Mouse (Mus musculus) megakaryocyte progenitor cell, adult 5-6 weeks (primary cell): ENCODE data around the gene Caln1. TPM values are rescaled to one million over a fixed set of nuclear protein-coding genes. Genes with fewer than 3 reads are reported as not detected.

Experiments
- ATAC-seq: replicated peaks from 2 replicates; pipeline ENCODE4 v1.8.0; 2016; ENCODE audit warnings: mild to moderate bottlenecking, moderate TSS enrichment, inconsistent platforms; ENCODE audit not compliant: poor library complexity
- total RNA-seq, 2 experiments: library from RNA; stranded (forward) in 1 of 2; stranded (reverse) in 1 of 2; fragments of 157-497, 149-512 nt in 1 of 2; fragments of 200-1000 nt in 1 of 2; gene quantifications; 2 replicates each; pipeline versions ENCODE4 v1.2.3 to v1.2.4; 2015 to 2017

The Caln1 gene
- total RNA-seq, 2 experiments from 2014 or later = not detected

GRCm38 (mm10) chr5:130685911-130686658 is 316.8 kb downstream of the Caln1 start:
- ATAC-seq = no peak

GRCm38 (mm10) chr5:130688385-130689138 is 319.3 kb downstream of the Caln1 start:
- ATAC-seq = peak; percentile 82

GRCm38 (mm10) chr5:130691349-130691748 is 322.1 kb downstream of the Caln1 start:
- no peak for ATAC-seq

GRCm38 (mm10) chr5:130699476-130699875 is 330.2 kb downstream of the Caln1 start:
- no peak for ATAC-seq

- no peak for ATAC-seq
These were observed 332.5 kb downstream of the Caln1 start for GRCm38 (mm10) chr5:130701777-130702176.

DNA sequence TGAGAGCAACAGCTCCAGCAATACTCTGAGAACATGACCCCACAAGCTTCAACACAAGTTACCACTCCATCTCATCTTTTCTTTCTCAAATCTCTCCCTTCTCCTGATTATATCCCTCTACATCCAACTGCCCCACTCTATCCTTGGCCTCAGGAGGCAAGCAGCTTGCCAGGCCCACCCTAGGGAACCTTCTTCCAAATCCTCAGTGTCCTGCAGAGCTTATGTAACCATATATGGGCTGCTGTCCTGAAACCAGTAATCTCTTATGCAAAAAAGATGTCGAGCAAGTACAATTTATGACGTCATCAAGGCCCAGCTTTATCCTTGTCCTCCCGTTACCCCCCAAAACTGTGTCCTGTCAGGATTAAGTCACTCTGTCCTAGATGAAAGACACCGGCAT is 333.1 kb downstream of the Caln1 start:
- no peak for ATAC-seq

DNA sequence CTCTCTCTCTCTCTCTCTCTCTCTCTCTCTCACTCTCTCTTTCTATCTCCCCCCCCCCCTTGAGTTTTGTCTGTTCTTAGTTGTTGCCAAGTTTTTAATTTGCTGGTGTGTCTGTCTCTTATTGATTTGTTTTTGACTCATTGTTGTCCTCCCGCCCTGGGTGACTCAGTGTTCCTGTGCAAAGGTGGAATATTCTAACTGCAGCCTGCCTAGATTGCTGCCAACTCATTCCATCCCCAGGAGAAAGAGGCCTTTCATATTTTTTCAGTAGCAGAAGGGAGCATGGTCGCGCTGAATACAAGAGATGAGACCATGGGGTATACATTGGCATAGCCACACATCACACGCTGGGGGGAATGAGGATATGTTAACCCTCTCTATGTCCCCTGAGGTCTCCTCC is 335.6 kb downstream of the Caln1 start:
- no peak for ATAC-seq

DNA sequence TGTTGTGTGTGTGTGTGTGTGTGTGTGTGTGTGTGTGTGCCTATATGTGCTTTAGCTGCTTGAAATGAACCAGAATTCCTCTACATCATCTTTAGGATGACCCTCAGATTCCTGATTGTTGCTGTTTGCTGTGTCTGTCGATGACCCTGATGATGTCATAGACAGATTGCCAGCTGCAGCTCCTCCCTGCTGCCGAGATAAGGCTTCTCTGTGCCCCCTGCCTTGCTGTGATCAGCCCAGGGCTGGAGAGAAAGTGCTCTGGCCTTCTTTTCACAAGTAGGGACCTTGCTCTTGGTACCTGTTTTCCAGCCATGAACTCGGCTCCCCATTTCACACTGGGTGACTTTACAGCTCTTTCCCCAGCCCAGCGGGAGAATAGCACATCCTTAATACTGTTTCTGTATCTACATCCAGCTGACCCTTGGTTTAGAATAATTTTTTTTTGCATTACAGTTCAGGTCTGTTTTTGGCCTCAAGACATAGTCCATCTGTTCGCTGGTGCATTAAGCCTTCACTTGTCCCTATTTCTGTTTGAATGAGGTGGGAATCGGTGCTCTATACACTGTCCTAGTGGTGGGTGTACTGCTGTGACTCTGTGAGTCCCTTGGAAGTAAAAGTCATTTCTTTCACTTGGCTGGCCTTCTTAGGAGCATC is 337.1 kb downstream of the Caln1 start:
- no peak for ATAC-seq

DNA sequence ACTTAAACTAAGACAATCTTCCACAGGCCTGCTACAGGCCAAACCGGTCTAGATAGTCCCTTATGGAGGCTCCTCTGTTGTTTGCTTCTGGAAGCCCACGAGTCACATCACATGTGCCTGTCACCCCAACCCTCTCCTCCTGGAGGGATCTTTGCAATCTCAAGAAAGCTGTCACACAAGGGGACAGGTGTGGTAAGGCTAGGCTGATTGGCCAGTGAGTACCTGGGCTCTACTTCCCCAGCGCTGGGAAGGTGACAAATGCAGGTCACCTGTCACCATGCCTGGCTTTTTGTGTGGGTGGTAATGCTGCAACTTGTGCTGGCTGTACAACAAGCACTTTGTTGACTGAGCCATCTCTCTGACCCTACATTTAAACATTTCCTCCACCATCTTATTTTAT is 338.5 kb downstream of the Caln1 start:
- no peak for ATAC-seq

DNA sequence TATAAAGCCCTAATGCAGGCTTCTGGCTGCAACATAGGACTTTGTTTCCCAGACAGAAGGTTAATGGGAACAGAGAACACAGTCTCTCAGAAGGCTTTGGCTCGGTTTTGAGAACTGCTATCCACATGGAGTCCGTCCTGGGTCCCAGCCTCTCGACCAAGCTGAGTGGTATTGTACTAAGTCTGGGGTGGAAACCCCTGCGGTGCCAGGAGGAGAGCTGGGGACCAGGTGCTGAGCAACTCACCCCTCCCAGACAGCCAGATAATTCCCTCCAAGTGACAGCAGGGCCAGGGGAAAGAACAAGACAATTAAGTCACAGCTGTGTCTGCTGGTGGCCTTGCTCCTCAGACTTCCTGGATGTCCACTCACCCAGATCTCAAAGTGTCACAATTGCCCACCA is 339.4 kb downstream of the Caln1 start:
- ATAC-seq = no peak

- no peak for ATAC-seq
These were observed 342.4 kb downstream of the Caln1 start for GRCm38 (mm10) chr5:130711643-130712042.

- no peak for ATAC-seq
These were observed 343.0 kb downstream of the Caln1 start for GRCm38 (mm10) chr5:130712281-130712680.

DNA sequence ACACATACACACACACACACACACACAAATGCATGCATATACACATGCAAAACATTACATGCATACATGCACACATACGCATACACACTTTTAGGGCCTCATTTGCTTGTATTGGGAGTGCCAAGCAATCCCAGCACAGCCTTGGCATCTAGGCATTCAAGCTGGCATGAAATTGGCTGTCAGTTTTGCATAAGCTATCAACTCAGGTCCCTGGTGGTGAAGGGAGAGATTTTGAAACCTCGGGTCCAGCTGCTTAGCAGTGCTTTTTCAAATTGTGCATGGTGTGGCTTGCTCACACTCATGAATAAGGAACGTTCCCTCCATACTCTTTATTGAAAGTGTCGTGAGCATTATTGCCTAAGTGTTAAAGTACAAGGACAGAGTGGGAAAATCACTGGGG is 345.9 kb downstream of the Caln1 start:
- ATAC-seq = no peak

GRCm38 (mm10) chr5:130718385-130718784 is 349.1 kb downstream of the Caln1 start:
- peak; percentile 73 for ATAC-seq

DNA sequence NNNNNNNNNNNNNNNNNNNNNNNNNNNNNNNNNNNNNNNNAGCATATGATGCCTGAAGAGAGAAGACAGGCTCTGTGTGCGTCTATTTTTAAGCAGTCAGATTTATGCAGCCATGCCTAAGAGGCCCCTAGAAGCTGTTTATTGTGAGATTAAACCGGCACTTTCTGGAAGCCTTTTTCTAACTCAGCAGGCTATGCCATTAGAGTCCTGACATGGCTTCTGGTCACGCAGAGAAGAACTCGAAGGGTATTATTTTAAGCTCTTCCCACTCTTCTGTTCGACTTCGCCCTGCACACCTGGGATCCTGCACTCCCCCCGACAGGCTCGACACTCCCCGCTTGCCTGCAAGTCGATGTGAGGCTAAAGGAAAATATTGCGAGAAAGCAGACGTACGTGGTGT is 372.9 kb downstream of the Caln1 start:
- no peak for ATAC-seq

GRCm38 (mm10) chr5:130757517-130757916 is 388.3 kb downstream of the Caln1 start:
- no peak for ATAC-seq

- no peak for ATAC-seq
These were observed 396.5 kb downstream of the Caln1 start for GRCm38 (mm10) chr5:130765784-130766183.

GRCm38 (mm10) chr5:130771061-130771741 is 401.9 kb downstream of the Caln1 start:
- ATAC-seq = no peak

GRCm38 (mm10) chr5:130772491-130772890 is 403.2 kb downstream of the Caln1 start:
- ATAC-seq = no peak

- ATAC-seq = no peak
These were observed 405.7 kb downstream of the Caln1 start for GRCm38 (mm10) chr5:130774946-130775345.

DNA sequence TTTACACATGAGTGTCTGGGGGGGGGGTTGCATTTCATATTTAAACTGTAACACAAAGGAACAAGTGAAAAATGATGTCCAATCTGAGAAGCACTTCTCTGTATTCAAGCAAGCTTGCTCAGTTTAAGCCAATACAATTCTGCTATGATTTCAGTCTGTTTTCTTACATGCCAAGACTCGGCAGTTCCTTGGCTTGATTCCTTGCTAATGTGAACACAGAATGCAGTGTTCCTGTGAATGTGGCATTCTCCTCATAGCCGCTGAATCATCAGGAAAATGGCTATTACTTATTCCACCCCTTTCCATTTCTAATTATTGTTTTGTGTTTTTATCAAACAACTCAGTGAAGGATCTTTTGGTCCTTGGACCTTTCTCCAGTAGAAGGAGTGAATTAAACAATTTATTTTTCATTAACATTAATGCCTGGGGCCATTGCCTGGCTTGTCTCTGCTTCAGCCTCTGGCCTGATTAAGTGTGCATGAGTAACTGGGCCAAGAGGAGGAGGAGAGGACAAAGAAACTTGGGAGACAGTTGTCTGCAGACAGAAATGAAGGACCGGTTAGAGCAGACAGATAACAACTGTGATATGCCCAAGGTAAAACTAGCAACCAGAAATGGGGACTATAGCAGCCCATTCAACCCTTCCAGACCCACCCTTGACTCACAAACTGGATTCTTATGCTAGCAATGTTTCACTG is 423.6 kb downstream of the Caln1 start:
- no peak for ATAC-seq
